Mouse (Mus musculus) common myeloid progenitor, adult 5-6 weeks (primary cell): ENCODE data around the gene Rfc4. TPM values are rescaled to one million over a fixed set of nuclear protein-coding genes. Genes with fewer than 3 reads are reported as not detected.

Experiments
- total RNA-seq: library from RNA; stranded (forward); fragments of 200-1000, 187-1606 nt; gene quantifications from 2 replicates; pipeline ENCODE4 v1.2.3, GENCODE M21; 2017

Gene Rfc4
- total RNA-seq, 1 experiment from 2014 or later = 67.1 TPM

Other genes starting within 250 kb of the Rfc4 start
- gene Ahsg, start 236.5 kb downstream of the Rfc4 start, total RNA-seq = not detected in 2 replicates
- not detected in 2 replicates for gene Fetub, start 209.4 kb downstream of the Rfc4 start, total RNA-seq
- gene Hrg, start 176.7 kb downstream of the Rfc4 start, total RNA-seq = not detected in 2 replicates
- gene Kng2, start 98.3 kb downstream of the Rfc4 start, total RNA-seq = not detected in 2 replicates
- not detected in 2 replicates for gene Kng1, start 69.9 kb downstream of the Rfc4 start, total RNA-seq
- 830 and 874 TPM in 2 replicates for gene Eif4a2, start 20.3 kb downstream of the Rfc4 start, total RNA-seq
- gene Adipoq, start 18.8 kb upstream of the Rfc4 start, total RNA-seq = not detected in 2 replicates
- 0.34 and 0.41 TPM in 2 replicates for gene St6gal1, start 97.0 kb upstream of the Rfc4 start, total RNA-seq